Mouse (Mus musculus): Measurements from ENCODE around the gene Hnrnpl.

The Hnrnpl gene

GRCm38 (mm10) chr7:28808221-28808941 is at the start of gene Hnrnpl:
Gene Hnrnpl, plus strand, starts transcription at chr7:28808541.
- POLR2A ChIA-PET, result interaction anchor here (0.6 to 19.5 kb wide), 33 partner anchors 9 to 1459 kb away, joined by 3 to 391 read pairs (median 4); partner anchors contain the start of genes Ech1 (in 2 of the 4), Lgals4 (in 1 of the 4), Rps16 (in 1 of the 4) and Sirt2 (in 1 of the 4)
- CTCF ChIA-PET, result interaction anchor here in 3 of 4 experiments (0.6 to 2.6 kb wide), 8 partner anchors 9 to 224 kb away, joined by 3 to 19 read pairs (median 4); no protein-coding TSS in a partner anchor

- POLR2A ChIA-PET, result interaction anchor here in 2 of 4 experiments (0.7 to 1.8 kb wide), 3 partner anchors 8 to 32 kb away, joined by 3 to 5 read pairs (median 3); partner anchors contain the start of genes Mrps12 (in 1 of the 2), Sars2 (in 1 of the 2) and Sirt2 (in 1 of the 2)
Measured at GRCm38 (mm10) chr7:28758623-28759022, 49.7 kb upstream of the Hnrnpl start.

GRCm38 (mm10) chr7:28761907-28762306 is 46.4 kb upstream of the Hnrnpl start:
- CTCF ChIA-PET, result interaction anchor here in 3 of 4 experiments (0.6 to 1.4 kb wide), 7 partner anchors 15 to 110 kb away, joined by 3 to 5 read pairs (median 3); partner anchors contain the start of genes Mrps12 (in 1 of the 3) and Sars2 (in 1 of the 3)
- POLR2A ChIA-PET, result interaction anchor here in 2 of 4 experiments (0.8 to 5.5 kb wide), 8 partner anchors 11 to 69 kb away, joined by 3 to 38 read pairs (median 6); partner anchors contain the start of genes Mrps12 (in 2 of the 2), Sars2 (in 2 of the 2) and Fbxo27 (in 1 of the 2)

More at GRCm38 (mm10) chr7:28758623-28759022, 49.7 kb upstream of the Hnrnpl start:
- CTCF ChIA-PET, result interaction anchor here in 1 of 4 experiments (0.9 to 1.2 kb wide), 2 partner anchors 17 to 21 kb away, joined by 3 to 4 read pairs; partner anchors contain the start of genes Mrps12 and Sars2

GRCm38 (mm10) chr7:28765211-28765610 is 43.1 kb upstream of the Hnrnpl start:
- ChIA-PET POLR2A (interaction anchor here in 3 of 4 experiments (0.6 to 5.5 kb wide), 39 partner anchors 9 to 390 kb away, joined by 3 to 40 read pairs (median 6); partner anchors contain the start of genes Ccer2 (in 3 of the 3), Mrps12 (in 3 of the 3), Sars2 (in 3 of the 3) and Eif3k (in 1 of the 3)), CTCF (interaction anchor here (0.6 to 1.7 kb wide), 7 partner anchors 14 to 54 kb away, joined by 3 to 12 read pairs (median 4); partner anchors contain the start of genes Mrps12 (in 1 of the 4) and Sars2 (in 1 of the 4))

GRCm38 (mm10) chr7:28766173-28766879 is 42.0 kb upstream of the Hnrnpl start, which contains the start of gene Sirt2:
Gene Sirt2, plus strand, starts transcription at chr7:28766735.
- POLR2A ChIA-PET, result interaction anchor here in 3 of 4 experiments (0.5 to 5.5 kb wide), 84 partner anchors 8 to 1217 kb away, joined by 3 to 40 read pairs (median 4); partner anchors contain the start of genes Mrps12 (in 3 of the 3), Sars2 (in 3 of the 3), Ccer2 (in 2 of the 3) and Actn4 (in 1 of the 3)

GRCm38 (mm10) chr7:28766910-28767309 is 41.4 kb upstream of the Hnrnpl start:
- CTCF ChIA-PET, result interaction anchor here (0.5 to 1.7 kb wide), 17 partner anchors 9 to 330 kb away, joined by 3 to 23 read pairs (median 3); partner anchors contain the start of genes Mrps12 (in 2 of the 4), Sars2 (in 2 of the 4), Eif3k (in 1 of the 4) and Fbxo17 (in 1 of the 4)
- POLR2A ChIA-PET, result interaction anchor here in 3 of 4 experiments (0.5 to 5.5 kb wide), 74 partner anchors 8 to 1216 kb away, joined by 3 to 40 read pairs (median 4); partner anchors contain the start of genes Mrps12 (in 3 of the 3), Sars2 (in 3 of the 3), Ccer2 (in 2 of the 3) and Actn4 (in 1 of the 3)

More at GRCm38 (mm10) chr7:28766173-28766879, 42.0 kb upstream of the Hnrnpl start, which contains the start of gene Sirt2:
- CTCF ChIA-PET, result interaction anchor here (0.5 to 1.7 kb wide), 22 partner anchors 9 to 329 kb away, joined by 3 to 23 read pairs (median 3); partner anchors contain the start of genes Mrps12 (in 3 of the 4), Sars2 (in 3 of the 4), Eif3k (in 1 of the 4) and Fbxo17 (in 1 of the 4)

GRCm38 (mm10) chr7:28767462-28767965 is 40.8 kb upstream of the Hnrnpl start, which contains the start of gene Nfkbib:
Gene Nfkbib, minus strand, starts transcription at chr7:28767512.
- CTCF ChIA-PET, result no interaction called here
- POLR2A ChIA-PET, result interaction anchor here in 1 of 4 experiments (1.0 kb wide), 1 partner anchor 13 kb away, joined by 4 read pairs; no protein-coding TSS in a partner anchor

GRCm38 (mm10) chr7:28769414-28769958 is 38.9 kb upstream of the Hnrnpl start:
- POLR2A ChIA-PET, result interaction anchor here in 2 of 4 experiments (0.6 to 1.4 kb wide), 6 partner anchors 16 to 1541 kb away, joined by 3 to 6 read pairs (median 4); partner anchors contain the start of genes Mrps12 (in 1 of the 2) and Sars2 (in 1 of the 2)

GRCm38 (mm10) chr7:28770309-28770708 is 38.0 kb upstream of the Hnrnpl start:
- ChIA-PET CTCF (interaction anchor here in 2 of 4 experiments (1.1 to 1.4 kb wide), 2 partner anchors 9 to 10 kb away, joined by 3 to 4 read pairs; no protein-coding TSS in a partner anchor), POLR2A (interaction anchor here in 3 of 4 experiments (0.5 to 1.4 kb wide), 7 partner anchors 10 to 1542 kb away, joined by 3 to 6 read pairs (median 4); no protein-coding TSS in a partner anchor)

More at GRCm38 (mm10) chr7:28769414-28769958, 38.9 kb upstream of the Hnrnpl start:
- CTCF ChIA-PET, result interaction anchor here in 1 of 4 experiments (0.6 kb wide), 3 partner anchors 25 to 284 kb away, joined by 3 to 6 read pairs (median 4); no protein-coding TSS in a partner anchor

GRCm38 (mm10) chr7:28771867-28772266 is 36.5 kb upstream of the Hnrnpl start:
- ChIA-PET POLR2A (interaction anchor here in 2 of 4 experiments (0.6 to 5.0 kb wide), 8 partner anchors 8 to 210 kb away, joined by 3 to 19 read pairs (median 4); partner anchors contain the start of genes Eif3k (in 1 of the 2), Map4k1 (in 1 of the 2), Mrps12 (in 1 of the 2) and Rinl (in 1 of the 2)), CTCF (interaction anchor here in 2 of 4 experiments (0.6 to 1.4 kb wide), 2 partner anchors 8 to 27 kb away, joined by 3 read pairs; no protein-coding TSS in a partner anchor)

GRCm38 (mm10) chr7:28773163-28773562 is 35.2 kb upstream of the Hnrnpl start:
- ChIA-PET CTCF (interaction anchor here (0.5 to 1.9 kb wide), 10 partner anchors 17 to 1697 kb away, joined by 3 to 9 read pairs (median 4); partner anchors contain the start of gene Gmfg (in 1 of the 4)), POLR2A (interaction anchor here in 2 of 4 experiments (0.5 to 5.0 kb wide), 16 partner anchors 10 to 593 kb away, joined by 3 to 19 read pairs (median 4); partner anchors contain the start of genes Eif3k (in 1 of the 2), Map4k1 (in 1 of the 2), Mrps12 (in 1 of the 2) and Sars2 (in 1 of the 2))

GRCm38 (mm10) chr7:28774164-28774563 is 34.2 kb upstream of the Hnrnpl start:
- CTCF ChIA-PET, result interaction anchor here in 1 of 4 experiments (1.9 kb wide), 1 partner anchor 16 kb away, joined by 5 read pairs; no protein-coding TSS in a partner anchor
- POLR2A ChIA-PET, result interaction anchor here (0.6 to 5.0 kb wide), 16 partner anchors 8 to 1314 kb away, joined by 3 to 19 read pairs (median 4); partner anchors contain the start of genes Mrps12 (in 2 of the 4), Sars2 (in 2 of the 4), Eif3k (in 1 of the 4) and Map4k1 (in 1 of the 4)

- ChIA-PET POLR2A (interaction anchor here in 3 of 4 experiments (0.8 to 5.0 kb wide), 16 partner anchors 9 to 48 kb away, joined by 3 to 19 read pairs (median 4); partner anchors contain the start of genes Sirt2 (in 2 of the 3), Mrps12 (in 1 of the 3) and Sars2 (in 1 of the 3)), CTCF (interaction anchor here in 3 of 4 experiments (0.5 to 1.3 kb wide), 4 partner anchors 9 to 54 kb away, joined by 3 to 6 read pairs (median 4); partner anchors contain the start of gene Sirt2 (in 1 of the 3))
Measured at GRCm38 (mm10) chr7:28775129-28775528, 33.2 kb upstream of the Hnrnpl start.

GRCm38 (mm10) chr7:28778825-28779224 is 29.5 kb upstream of the Hnrnpl start:
- CTCF ChIA-PET, result interaction anchor here in 3 of 4 experiments (0.7 to 2.8 kb wide), 8 partner anchors 8 to 518 kb away, joined by 3 to 25 read pairs (median 6); partner anchors contain the start of genes Mrps12 (in 1 of the 3), Rinl (in 1 of the 3), Sars2 (in 1 of the 3) and Sirt2 (in 1 of the 3)
- POLR2A ChIA-PET, result interaction anchor here in 3 of 4 experiments (1.0 to 6.5 kb wide), 6 partner anchors 11 to 104 kb away, joined by 3 to 47 read pairs (median 4); partner anchors contain the start of genes Rinl (in 1 of the 3) and Sirt2 (in 1 of the 3)

All from embryonic stem cell, embryonic (primary cell).